Mouse (Mus musculus): ENCODE data around the gene Kctd3.
"Not testable (repeated sequence)": the region's sequence is repeated elsewhere in the genome, so short reads cannot be mapped to it uniquely, and the experiment has no call there.

Kctd3 gene

GRCm38 (mm10) chr1:189007239-189007979, at the start of gene Kctd3:
TSS of gene Kctd3 (minus strand) at chr1:189007841.
- peak; percentile 88 for DNase-seq

- DNase-seq, result no peak
Measured at GRCm38 (mm10) chr1:189057425-189057824, 49.8 kb upstream of the Kctd3 start.

GRCm38 (mm10) chr1:189055933-189056332, 48.3 kb upstream of the Kctd3 start:
- DNase-seq, result no peak

- DNase-seq, result no peak
Measured at GRCm38 (mm10) chr1:189054941-189055551, 47.4 kb upstream of the Kctd3 start.

GRCm38 (mm10) chr1:189054191-189054590, 46.5 kb upstream of the Kctd3 start:
- DNase-seq, result peak; percentile 8

- no peak for DNase-seq
Measured at GRCm38 (mm10) chr1:189052189-189052588, 44.5 kb upstream of the Kctd3 start.

GRCm38 (mm10) chr1:189050122-189050521, 42.5 kb upstream of the Kctd3 start:
- no peak for DNase-seq

GRCm38 (mm10) chr1:189048331-189048730, 40.7 kb upstream of the Kctd3 start:
- DNase-seq, result no peak

- no peak for DNase-seq
Measured at GRCm38 (mm10) chr1:189047918-189048317, 40.3 kb upstream of the Kctd3 start.

GRCm38 (mm10) chr1:189046831-189047230, 39.2 kb upstream of the Kctd3 start:
- no peak for DNase-seq

GRCm38 (mm10) chr1:189046301-189046700, 38.7 kb upstream of the Kctd3 start:
- DNase-seq, result no peak

- no peak for DNase-seq
Measured at GRCm38 (mm10) chr1:189041261-189041660, 33.6 kb upstream of the Kctd3 start.

GRCm38 (mm10) chr1:189039348-189039747, 31.7 kb upstream of the Kctd3 start:
- DNase-seq, result no peak

- DNase-seq, result not testable (repeated sequence)
Measured at GRCm38 (mm10) chr1:189032817-189033216, 25.2 kb upstream of the Kctd3 start.

- no peak for DNase-seq
Measured at GRCm38 (mm10) chr1:189030975-189031374, 23.3 kb upstream of the Kctd3 start.

GRCm38 (mm10) chr1:189028267-189028666, 20.6 kb upstream of the Kctd3 start:
- DNase-seq, result no peak

- DNase-seq, result no peak
Measured at GRCm38 (mm10) chr1:189026885-189027284, 19.2 kb upstream of the Kctd3 start.

- DNase-seq, result no peak
Measured at GRCm38 (mm10) chr1:189023701-189024080, 16.1 kb upstream of the Kctd3 start.

GRCm38 (mm10) chr1:189022925-189023700, 15.5 kb upstream of the Kctd3 start:
- DNase-seq, result no peak

- DNase-seq, result no peak
Measured at GRCm38 (mm10) chr1:189015372-189015771, 7.7 kb upstream of the Kctd3 start.

- no peak for DNase-seq
Measured at GRCm38 (mm10) chr1:189013587-189013921, 5.9 kb upstream of the Kctd3 start.

- peak; percentile 15 for DNase-seq
Measured at GRCm38 (mm10) chr1:189012846-189013586, 5.4 kb upstream of the Kctd3 start.

GRCm38 (mm10) chr1:189010671-189011070, 3.0 kb upstream of the Kctd3 start:
- no peak for DNase-seq

Data from kidney, adult 11 months (tissue).